Mouse (Mus musculus) kidney, embryonic 16.5 days (tissue): Measurements from ENCODE around the gene Gimap1. TPM values are rescaled to one million over a fixed set of nuclear protein-coding genes. Genes with fewer than 3 reads are reported as not detected.
A peak's percentile ranks its signal among the peaks of the same experiment; 100 is the strongest.

ENCODE experiments used
- ATAC-seq: fragments of 200-750 bp; cut with Nextera tagmentation; 2 replicates; pipeline ENCODE4 v1.8.0; 2017; ENCODE audit warnings: moderate TSS enrichment; ENCODE audit not compliant: low FRiP score, low TSS enrichment
- H3K27ac ChIP-seq: fragments of 300-500 bp; sonication (generic); 2 replicates; pipeline ENCODE4 v1.5.1; 2014; ENCODE audit warnings: low read length
- H3K27me3 ChIP-seq: fragments of 300-500 bp; sonication (generic); 2 replicates; pipeline ENCODE4 v1.6.1; 2014; ENCODE audit warnings: low read length, control low read depth, mixed read lengths; ENCODE audit not compliant: insufficient read depth
- H3K36me3 ChIP-seq: fragments of 300-500 bp; sonication (generic); 2 replicates; pipeline ENCODE4 v1.6.1; 2014; ENCODE audit warnings: low read length, control low read depth, mixed read lengths; ENCODE audit not compliant: insufficient read depth
- H3K4me1 ChIP-seq: fragments of 300-500 bp; sonication (generic); 2 replicates; pipeline ENCODE4 v1.6.1; 2014; ENCODE audit warnings: low read length, control low read depth, mixed read lengths; ENCODE audit not compliant: insufficient read depth
- H3K4me2 ChIP-seq: fragments of 300-500 bp; sonication (generic); replicated peaks from 2 replicates; pipeline ENCODE4 v1.6.1; 2014; ENCODE audit warnings: low read depth, low read length
- H3K4me3 ChIP-seq: fragments of 300-500 bp; sonication (generic); 2 replicates; pipeline ENCODE4 v1.5.1; 2014; ENCODE audit warnings: mild to moderate bottlenecking, low read length
- H3K9ac ChIP-seq: fragments of 300-500 bp; sonication (generic); replicated peaks from 2 replicates; pipeline ENCODE4 v1.6.1; 2014; ENCODE audit warnings: low read length
- H3K9me3 ChIP-seq: fragments of 300-500 bp; sonication (generic); 2 replicates; pipeline ENCODE4 v1.6.1; 2016; ENCODE audit warnings: low read length, control low read depth
- WGBS: fragments of 180-500 bp; shearing (Covaris S2); extraction: QIAGEN DNeasy Blood & Tissue Kit; methylation state at CpG from one replicate; pipeline ENCODE4 v1.1.7; 2014; 5-methylcytosine and 5-hydroxymethylcytosine counted together
- polyA plus RNA-seq: library from polyadenylated mRNA; unstranded; fragments of >200 nt; fragmentation: Nextera tagmentation; extraction: Ambion mirVana; gene quantifications from 2 replicates; pipeline ENCODE4 v1.2.1, GENCODE M21; 2015

The Gimap1 gene
- polyA plus RNA-seq, 1 experiment from 2014 or later, result 43.2 TPM

GRCm38 (mm10) chr6:48747091-48747966 lies 8.5 kb downstream of the Gimap1 start:
- H3K9ac ChIP-seq, result no peak overlapping the region; the same call in 1 of the 2 replicates
- no peaks in the 10 kb centered on the region for H3K9me3 ChIP-seq
- peak overlapping the region; percentile 87; the same call in 1 of the 2 replicates for H3K27ac ChIP-seq
- peak overlapping the region; percentile 37 for H3K4me3 ChIP-seq
- peaks cover 11% of the 10 kb centered on the region for H3K27me3 ChIP-seq
- H3K36me3 ChIP-seq, result no peaks in the 10 kb centered on the region
- WGBS, result 33% methylated on average over 7 of the region's 7 CpGs
- H3K4me2 ChIP-seq, result peak overlapping the region; percentile 31
- peaks cover 4% of the 10 kb centered on the region; the same call in 1 of the 2 replicates for H3K4me1 ChIP-seq
- no peak for ATAC-seq

- Histone ChIP-seq H3K9ac (no peak overlapping the region), H3K4me3 (no peak overlapping the region), H3K27ac (no peak overlapping the region), H3K9me3 (no peaks in the 10 kb centered on the region; the same call in 1 of the 2 replicates), H3K36me3 (no peaks in the 10 kb centered on the region), H3K27me3 (no peaks in the 10 kb centered on the region), H3K4me1 (no peaks in the 10 kb centered on the region), H3K4me2 (no peak overlapping the region)
- no peak for ATAC-seq
- 56% methylated on average over 7 of the region's 7 CpGs for WGBS
These were observed 24.9 kb downstream of the Gimap1 start for GRCm38 (mm10) chr6:48763567-48764270.

- ATAC-seq, result no peak
- Histone ChIP-seq H3K27ac (no peak overlapping the region), H3K4me2 (no peak overlapping the region), H3K36me3 (no peaks in the 10 kb centered on the region), H3K4me3 (no peak overlapping the region), H3K9me3 (no peaks in the 10 kb centered on the region; the same call in 1 of the 2 replicates), H3K9ac (no peak overlapping the region), H3K4me1 (no peaks in the 10 kb centered on the region), H3K27me3 (no peaks in the 10 kb centered on the region)
- WGBS, result 87% methylated on average over 10 of the region's 10 CpGs
These were observed 25.6 kb downstream of the Gimap1 start for GRCm38 (mm10) chr6:48764496-48764895.

- no peaks in the 10 kb centered on the region for H3K4me1 ChIP-seq
- H3K4me2 ChIP-seq, result no peak overlapping the region
- no peaks in the 10 kb centered on the region for H3K36me3 ChIP-seq
- H3K4me3 ChIP-seq, result no peak overlapping the region
- H3K27ac ChIP-seq, result no peak overlapping the region
- WGBS, result 67% methylated on average over 9 of the region's 9 CpGs
- no peaks in the 10 kb centered on the region for H3K27me3 ChIP-seq
- no peak overlapping the region for H3K9ac ChIP-seq
- no peaks in the 10 kb centered on the region; the same call in 1 of the 2 replicates for H3K9me3 ChIP-seq
- no peak for ATAC-seq
These were observed 29.5 kb downstream of the Gimap1 start for GRCm38 (mm10) chr6:48768178-48768869.

GRCm38 (mm10) chr6:48768933-48769332 lies 30.1 kb downstream of the Gimap1 start:
- no peak overlapping the region for H3K9ac ChIP-seq
- H3K4me3 ChIP-seq, result no peak overlapping the region
- H3K36me3 ChIP-seq, result no peaks in the 10 kb centered on the region
- no peaks in the 10 kb centered on the region; the same call in 1 of the 2 replicates for H3K9me3 ChIP-seq
- no peak overlapping the region for H3K4me2 ChIP-seq
- no peak for ATAC-seq
- no peaks in the 10 kb centered on the region for H3K27me3 ChIP-seq
- H3K27ac ChIP-seq, result no peak overlapping the region
- H3K4me1 ChIP-seq, result no peaks in the 10 kb centered on the region
- WGBS, result 96% methylated on average over 3 of the region's 3 CpGs

GRCm38 (mm10) chr6:48770696-48771095 lies 31.8 kb downstream of the Gimap1 start, which contains the start of gene Gimap3:
TSS of gene Gimap3 (minus strand) at chr6:48770851.
- no peak within 1 kb of the TSS for H3K9ac ChIP-seq
- 83% methylated on average over 3 of the region's 3 CpGs for WGBS
- ATAC-seq, result no peak
- no peaks in the 10 kb centered on the region for H3K4me1 ChIP-seq
- no peak within 1 kb of the TSS for H3K4me3 ChIP-seq
- no peaks in the 10 kb centered on the region for H3K27me3 ChIP-seq
- H3K4me2 ChIP-seq, result no peak within 1 kb of the TSS
- H3K36me3 ChIP-seq, result no peaks in the 10 kb centered on the region
- H3K9me3 ChIP-seq, result no peaks in the 10 kb centered on the region
- no peak within 1 kb of the TSS for H3K27ac ChIP-seq

GRCm38 (mm10) chr6:48772030-48772429 lies 33.2 kb downstream of the Gimap1 start:
- ATAC-seq, result peak; percentile 76; the same call in 1 of the 2 replicates
- Histone ChIP-seq H3K4me1 (no peaks in the 10 kb centered on the region), H3K9me3 (0 out of 2 replicates have a peak, but pooled peaks cover 2% of the 10 kb centered on the region), H3K4me2 (no peak overlapping the region), H3K9ac (no peak overlapping the region), H3K27me3 (no peaks in the 10 kb centered on the region), H3K36me3 (no peaks in the 10 kb centered on the region), H3K4me3 (no peak overlapping the region), H3K27ac (no peak overlapping the region)
- WGBS, result 9% methylated on average over 8 of the region's 8 CpGs

- 88% methylated on average over 1 of the region's 1 CpGs for WGBS
- Histone ChIP-seq H3K4me1 (no peaks in the 10 kb centered on the region), H3K9me3 (no peaks in the 10 kb centered on the region), H3K27ac (no peak overlapping the region), H3K4me2 (no peak overlapping the region), H3K36me3 (no peaks in the 10 kb centered on the region), H3K9ac (no peak overlapping the region), H3K4me3 (no peak overlapping the region), H3K27me3 (no peaks in the 10 kb centered on the region)
- ATAC-seq, result no peak
These were observed 45.6 kb downstream of the Gimap1 start for GRCm38 (mm10) chr6:48784406-48784805.

GRCm38 (mm10) chr6:48785189-48785588 lies 46.3 kb downstream of the Gimap1 start:
- H3K27me3 ChIP-seq, result no peaks in the 10 kb centered on the region
- WGBS, result 52% methylated on average over 1 of the region's 1 CpGs
- no peaks in the 10 kb centered on the region for H3K9me3 ChIP-seq
- H3K36me3 ChIP-seq, result no peaks in the 10 kb centered on the region
- H3K27ac ChIP-seq, result no peak overlapping the region
- H3K4me3 ChIP-seq, result no peak overlapping the region
- no peaks in the 10 kb centered on the region for H3K4me1 ChIP-seq
- H3K9ac ChIP-seq, result no peak overlapping the region
- no peak overlapping the region for H3K4me2 ChIP-seq
- no peak for ATAC-seq
